ENCODE assay signal across 19 mouse cellular contexts in genomic region chr11:76644257-76644656, GRCm38 (mm10). TPM values are rescaled to one million over a fixed set of nuclear protein-coding genes. Genes with fewer than 3 reads are reported as not detected.
DNase-seq lines count a peak whose midpoint lies in the region; ATAC-seq lines count a peak whose summit lies in the region.
"Had no signal": no experiment of that assay in that cellular context is flagged by ENCODE, and none has a peak within 500 bp of the region (broad histone marks: within the 10 kb centered on the region; RNA-seq: fewer than 3 reads in every experiment).

No protein-coding gene starts in this region.

- no peaks in the 10 kb centered on the region for H3K9me3 ChIP-seq in forebrain, embryonic 12.5 days
- H3K9me3 ChIP-seq in forebrain, embryonic 16.5 days (ENCODE audit: control insufficient read depth, low read length) = no peaks in the 10 kb centered on the region
- no peaks in the 10 kb centered on the region for H3K9me3 ChIP-seq in midbrain, embryonic 12.5 days
- no peaks in the 10 kb centered on the region for H3K9me3 ChIP-seq in midbrain, embryonic 16.5 days (replicated peaks; ENCODE audit: control insufficient read depth, low read length, poor library complexity, severe bottlenecking)
- no peaks in the 10 kb centered on the region for H3K9me3 ChIP-seq in hindbrain, embryonic 12.5 days (replicated peaks)
- H3K9me3 ChIP-seq: heart, embryonic 10.5 days; liver, embryonic 15.5 days; megakaryocyte, embryonic 14.5 days had no signal

- peak overlapping the region; percentile 5; the same call in 1 of the 2 replicates for H3K27ac ChIP-seq in forebrain, embryonic 12.5 days
- H3K27ac ChIP-seq in forebrain, embryonic 16.5 days (ENCODE audit: low read length) = no peak overlapping the region
- H3K27ac ChIP-seq in midbrain, embryonic 12.5 days (replicated peaks) = peak overlapping the region; percentile 64; the same call in 1 of the 2 replicates
- H3K27ac ChIP-seq in midbrain, embryonic 16.5 days (ENCODE audit: low read length) = no peak overlapping the region
- H3K27ac ChIP-seq in hindbrain, embryonic 12.5 days = peak overlapping the region; percentile 85
- H3K27ac ChIP-seq: heart, embryonic 10.5 days; liver, embryonic 15.5 days had no signal

- H3K36me3 ChIP-seq in forebrain, embryonic 12.5 days (replicated peaks) = no peaks in the 10 kb centered on the region
- H3K36me3 ChIP-seq in forebrain, embryonic 16.5 days (ENCODE audit: control insufficient read depth, insufficient read depth) = no peaks in the 10 kb centered on the region
- no peaks in the 10 kb centered on the region for H3K36me3 ChIP-seq in midbrain, embryonic 12.5 days
- H3K36me3 ChIP-seq in midbrain, embryonic 16.5 days (ENCODE audit: control insufficient read depth, insufficient read depth, low read length) = no peaks in the 10 kb centered on the region
- no peaks in the 10 kb centered on the region for H3K36me3 ChIP-seq in hindbrain, embryonic 12.5 days
- H3K36me3 ChIP-seq: heart, embryonic 10.5 days; liver, embryonic 15.5 days had no signal

- no peak overlapping the region for H3K4me3 ChIP-seq in forebrain, embryonic 12.5 days (replicated peaks)
- H3K4me3 ChIP-seq in forebrain, embryonic 16.5 days (replicated peaks; ENCODE audit: low read length) = no peak overlapping the region
- no peak overlapping the region for H3K4me3 ChIP-seq in midbrain, embryonic 12.5 days
- H3K4me3 ChIP-seq in midbrain, embryonic 16.5 days (ENCODE audit: low read depth, low read length) = no peak overlapping the region
- H3K4me3 ChIP-seq in hindbrain, embryonic 12.5 days = no peak overlapping the region
- H3K4me3 ChIP-seq: heart, embryonic 10.5 days; liver, embryonic 15.5 days; megakaryocyte, embryonic 14.5 days had no signal

- H3K4me2 ChIP-seq in forebrain, embryonic 12.5 days = no peak overlapping the region
- no peak overlapping the region for H3K4me2 ChIP-seq in forebrain, embryonic 16.5 days (ENCODE audit: low read length)
- H3K4me2 ChIP-seq in midbrain, embryonic 12.5 days (replicated peaks) = no peak overlapping the region
- no peak overlapping the region for H3K4me2 ChIP-seq in midbrain, embryonic 16.5 days (ENCODE audit: low read length)
- no peak overlapping the region for H3K4me2 ChIP-seq in hindbrain, embryonic 12.5 days (replicated peaks)
- H3K4me2 ChIP-seq: liver, embryonic 15.5 days had no signal

- H3K27me3 ChIP-seq in forebrain, embryonic 12.5 days = peaks cover 50% of the 10 kb centered on the region
- peaks cover 8% of the 10 kb centered on the region for H3K27me3 ChIP-seq in forebrain, embryonic 16.5 days (replicated peaks; ENCODE audit: control insufficient read depth, insufficient read depth, low read length)
- H3K27me3 ChIP-seq in midbrain, embryonic 12.5 days = peaks cover 19% of the 10 kb centered on the region; the same call in 1 of the 2 replicates
- no peaks in the 10 kb centered on the region; the same call in 1 of the 2 replicates for H3K27me3 ChIP-seq in midbrain, embryonic 16.5 days (ENCODE audit: control insufficient read depth, insufficient read depth, low read depth, low read length)
- no peaks in the 10 kb centered on the region for H3K27me3 ChIP-seq in hindbrain, embryonic 12.5 days

- no peak overlapping the region for H3K9ac ChIP-seq in forebrain, embryonic 12.5 days
- no peak overlapping the region for H3K9ac ChIP-seq in forebrain, embryonic 16.5 days (replicated peaks; ENCODE audit: low read depth, low read length)
- H3K9ac ChIP-seq in midbrain, embryonic 12.5 days (replicated peaks) = no peak overlapping the region
- no peak overlapping the region for H3K9ac ChIP-seq in midbrain, embryonic 16.5 days (ENCODE audit: low read depth, low read length)
- H3K9ac ChIP-seq in hindbrain, embryonic 12.5 days = no peak overlapping the region
- H3K9ac ChIP-seq: liver, embryonic 15.5 days had no signal

- WGBS in forebrain, embryonic 12.5 days = 28% methylated on average over 6 of the region's 6 CpGs
- WGBS in forebrain, embryonic 16.5 days = 27% methylated on average over 6 of the region's 6 CpGs
- WGBS in midbrain, embryonic 12.5 days = 43% methylated on average over 6 of the region's 6 CpGs
- WGBS in midbrain, embryonic 16.5 days = 34% methylated on average over 6 of the region's 6 CpGs
- 33% methylated on average over 6 of the region's 6 CpGs for WGBS in hindbrain, embryonic 12.5 days

- ATAC-seq in forebrain, embryonic 12.5 days (ENCODE audit: low FRiP score) = no peak
- no peak for ATAC-seq in forebrain, embryonic 16.5 days
- no peak for ATAC-seq in midbrain, embryonic 12.5 days (ENCODE audit: low FRiP score, low read depth)
- no peak for ATAC-seq in midbrain, embryonic 16.5 days
- peak; percentile 51; the same call in 1 of the 2 replicates for ATAC-seq in hindbrain, embryonic 12.5 days (ENCODE audit: low FRiP score)

- peaks cover 29% of the 10 kb centered on the region for H3K4me1 ChIP-seq in forebrain, embryonic 12.5 days
- peaks cover 27% of the 10 kb centered on the region for H3K4me1 ChIP-seq in forebrain, embryonic 16.5 days (replicated peaks; ENCODE audit: control insufficient read depth, insufficient read depth, low read length)
- H3K4me1 ChIP-seq in midbrain, embryonic 12.5 days = peaks cover 33% of the 10 kb centered on the region
- peaks cover 20% of the 10 kb centered on the region for H3K4me1 ChIP-seq in midbrain, embryonic 16.5 days (ENCODE audit: control insufficient read depth, insufficient read depth, low read length)
- H3K4me1 ChIP-seq in hindbrain, embryonic 12.5 days = peaks cover 36% of the 10 kb centered on the region

- intact Hi-C loops in heart, postnatal 10 days (cut with DNase I) = loop anchor here (10.0 kb wide), 1 partner anchor 99 kb away; no protein-coding TSS in a partner anchor

- peak; percentile 84 for DNase-seq in retina, embryonic 14.5 days (ENCODE audit: low spot score)
- no peak for DNase-seq in heart, postnatal 10 days
- DNase-seq: adrenal gland, postnatal 10 days; cerebellum, adult 11-12 months; heart, postnatal 14 days; kidney, postnatal 14 days; layer of hippocampus, adult 9-11 months; lung, postnatal 10 days; thymus, postnatal 14 days had no signal

RNA-seq across cellular contexts. Expression of gene Abr, which starts 22.1 kb away (rescaled TPM):
- polyA plus RNA-seq in forebrain, embryonic 12.5 days (2016; fragmentation: Nextera tagmentation; extraction: Ambion mirVana) = 73.4 and 77.7 TPM in 2 replicates
- 117 and 121 TPM in 2 replicates for polyA plus RNA-seq in forebrain, embryonic 16.5 days (2015; fragmentation: Nextera tagmentation; extraction: Ambion mirVana)
- 70.1 and 73.3 TPM in 2 replicates for polyA plus RNA-seq in midbrain, embryonic 12.5 days (2016; fragmentation: Nextera tagmentation; extraction: Ambion mirVana)
- 110 and 116 TPM in 2 replicates for polyA plus RNA-seq in midbrain, embryonic 16.5 days (2015; fragmentation: Nextera tagmentation; extraction: Ambion mirVana)
- polyA plus RNA-seq in hindbrain, embryonic 12.5 days (2016; fragmentation: Nextera tagmentation; extraction: Ambion mirVana) = 85.3 and 93.4 TPM in 2 replicates
- total RNA-seq in heart, postnatal 10 days (2021) = 10 to 100 TPM; 33.9 to 41.2 TPM

RNA-seq across cellular contexts. Expression of gene Bhlha9, which starts 28.0 kb away (rescaled TPM):
- not detected in 2 replicates for polyA plus RNA-seq in forebrain, embryonic 12.5 days (2016; fragmentation: Nextera tagmentation; extraction: Ambion mirVana)
- polyA plus RNA-seq in forebrain, embryonic 16.5 days (2015; fragmentation: Nextera tagmentation; extraction: Ambion mirVana) = 0.27 and 1.3 TPM in 2 replicates
- not detected in 2 replicates for polyA plus RNA-seq in midbrain, embryonic 12.5 days (2016; fragmentation: Nextera tagmentation; extraction: Ambion mirVana)
- polyA plus RNA-seq in midbrain, embryonic 16.5 days (2015; fragmentation: Nextera tagmentation; extraction: Ambion mirVana) = 1.3 and 1.9 TPM in 2 replicates
- polyA plus RNA-seq in hindbrain, embryonic 12.5 days (2016; fragmentation: Nextera tagmentation; extraction: Ambion mirVana) = 0.18 and 0.44 TPM in 2 replicates
- not detected for total RNA-seq in heart, postnatal 10 days (2021)
- total RNA-seq: gastrocnemius, postnatal 4 days; heart, postnatal 14 days had no signal
- polyA plus RNA-seq: embryonic facial prominence, embryonic 11.5 days; liver, embryonic 15.5 days had no signal

RNA-seq across cellular contexts. Expression of gene Trarg1, which starts 35.4 kb away (rescaled TPM):
- not detected in 2 replicates for polyA plus RNA-seq in forebrain, embryonic 12.5 days (2016; fragmentation: Nextera tagmentation; extraction: Ambion mirVana)
- 0.24 and 0.27 TPM in 2 replicates for polyA plus RNA-seq in forebrain, embryonic 16.5 days (2015; fragmentation: Nextera tagmentation; extraction: Ambion mirVana)
- not detected in 2 replicates for polyA plus RNA-seq in midbrain, embryonic 12.5 days (2016; fragmentation: Nextera tagmentation; extraction: Ambion mirVana)
- 0.21 and 0.24 TPM in 2 replicates for polyA plus RNA-seq in midbrain, embryonic 16.5 days (2015; fragmentation: Nextera tagmentation; extraction: Ambion mirVana)
- 0.10 and 0.40 TPM in 2 replicates for polyA plus RNA-seq in hindbrain, embryonic 12.5 days (2016; fragmentation: Nextera tagmentation; extraction: Ambion mirVana)
- total RNA-seq in heart, postnatal 10 days (2021) = 1 to 10 TPM; 4.2 to 6.7 TPM
- polyA plus RNA-seq: embryonic facial prominence, embryonic 11.5 days; liver, embryonic 15.5 days had no signal

Comparison
In these comparisons a context has a peak if more than half of its experiments do, and no peak if none do; other contexts are left out.
1. H3K27ac ChIP-seq: peak in forebrain, embryonic 12.5 days (single experiment), midbrain, embryonic 12.5 days (single experiment) and hindbrain, embryonic 12.5 days (single experiment); none in forebrain, embryonic 16.5 days (single experiment) and midbrain, embryonic 16.5 days (single experiment).